Mouse (Mus musculus): ENCODE measurements around the gene Gm49387.

DNA sequence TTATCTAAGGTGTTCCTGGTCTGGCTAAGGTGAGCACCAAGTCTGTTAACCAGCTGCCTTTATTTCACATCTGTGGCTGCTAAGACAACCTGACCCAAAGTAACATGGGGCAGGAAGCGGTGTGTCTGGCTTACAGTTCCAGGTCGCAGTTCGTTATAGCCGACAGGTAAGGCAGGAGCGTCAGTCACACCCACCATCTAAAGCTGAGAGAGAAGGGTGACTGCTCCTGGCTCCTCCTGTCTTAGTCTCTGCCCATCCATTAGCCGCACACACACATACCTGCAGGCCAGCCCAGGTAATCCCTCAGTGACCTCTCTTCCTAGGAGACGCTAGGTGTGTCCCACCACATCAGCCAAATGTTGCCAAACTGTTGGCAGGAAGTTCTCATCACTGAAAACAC is 15.7 kb upstream of the Gm49387 start:
- TF ChIP-seq POLR2A (IDR thresholded peaks at IDR 0.05; ENCODE audit: insufficient read depth, low read length), result no peak
- no peak for TF ChIP-seq CTCF (IDR thresholded peaks at IDR 0.05; ENCODE audit: low read depth, low read length)
